Mouse (Mus musculus): Measurements from ENCODE around the gene Pgap3. TPM values are rescaled to one million over a fixed set of nuclear protein-coding genes. Genes with fewer than 3 reads are reported as not detected.

Pgap3 gene
- polyA plus RNA-seq, 1 experiment from 2014 or later: 9.4 TPM

- ATAC-seq (ENCODE audit: low FRiP score): no peak
- Histone ChIP-seq H3K4me2 (no peak overlapping the region), H3K4me3 (no peak overlapping the region), H3K9ac (no peak overlapping the region), H3K4me1 (replicated peaks) (peaks cover 9% of the 10 kb centered on the region), H3K9me3 (no peaks in the 10 kb centered on the region), H3K27ac (no peak overlapping the region), H3K36me3 (peaks cover 38% of the 10 kb centered on the region), H3K27me3 (no peaks in the 10 kb centered on the region)
- 90% methylated on average over 9 of the region's 9 CpGs for WGBS
These were observed 35.4 kb upstream of the Pgap3 start for GRCm38 (mm10) chr11:98435723-98436122.

DNA sequence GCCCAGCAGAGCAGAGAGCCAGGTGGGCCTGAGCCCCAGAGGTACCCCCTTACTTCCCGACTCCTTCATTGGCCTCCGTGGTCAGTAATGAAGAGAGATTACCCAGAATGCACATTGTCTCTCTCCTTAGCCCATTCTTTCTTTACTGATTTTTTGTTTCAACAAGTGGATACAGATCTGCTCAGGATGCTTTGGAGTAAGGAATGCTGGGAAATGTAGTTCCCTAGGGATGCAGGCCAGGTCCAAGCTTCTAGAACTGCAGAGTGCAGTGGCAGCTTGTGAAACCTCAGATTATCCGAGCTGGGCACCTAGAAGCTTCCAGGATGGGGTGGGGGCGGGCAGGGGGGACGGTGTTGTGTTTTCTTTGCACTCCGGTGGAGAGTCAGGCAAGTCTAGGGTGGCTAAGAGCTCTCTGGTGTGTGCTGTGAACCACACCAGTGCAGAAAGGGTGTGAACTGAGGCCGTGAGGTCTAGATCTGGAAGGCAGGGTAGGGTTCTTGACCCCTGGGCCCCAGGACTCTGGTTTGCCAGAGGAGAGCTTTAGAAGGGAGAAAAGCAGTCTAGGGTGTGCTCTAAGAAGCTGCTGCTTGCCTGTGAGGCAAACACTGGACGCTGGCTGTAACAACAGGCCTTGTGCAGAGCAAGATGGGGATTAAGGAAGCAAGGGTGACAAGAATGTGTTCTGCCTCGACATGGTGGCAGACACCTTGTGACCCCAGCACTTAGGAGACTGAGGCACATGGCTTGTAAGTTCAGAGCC, 31.6 kb upstream of the Pgap3 start:
- Histone ChIP-seq H3K4me2 (no peak overlapping the region), H3K27ac (no peak overlapping the region), H3K4me1 (replicated peaks) (no peaks in the 10 kb centered on the region), H3K9me3 (no peaks in the 10 kb centered on the region), H3K27me3 (no peaks in the 10 kb centered on the region), H3K36me3 (peaks cover 35% of the 10 kb centered on the region), H3K9ac (no peak overlapping the region), H3K4me3 (no peak overlapping the region)
- WGBS: 87% methylated on average over 9 of the region's 9 CpGs
- no peak for ATAC-seq (ENCODE audit: low FRiP score)

GRCm38 (mm10) chr11:98428436-98428835, 28.1 kb upstream of the Pgap3 start:
- H3K4me2 ChIP-seq: no peak overlapping the region
- 0 out of 2 replicates have a peak overlapping the region, but pooled peaks have one; percentile 24 for H3K9ac ChIP-seq
- 90% methylated on average over 5 of the region's 5 CpGs for WGBS
- no peak overlapping the region for H3K4me3 ChIP-seq
- ATAC-seq (ENCODE audit: low FRiP score): no peak
- H3K9me3 ChIP-seq: no peaks in the 10 kb centered on the region
- no peaks in the 10 kb centered on the region for H3K4me1 ChIP-seq (replicated peaks)
- no peak overlapping the region for H3K27ac ChIP-seq
- no peaks in the 10 kb centered on the region for H3K27me3 ChIP-seq
- H3K36me3 ChIP-seq: peaks cover 10% of the 10 kb centered on the region; the same call in 1 of the 2 replicates

- WGBS: 94% methylated on average over 7 of the region's 7 CpGs
- H3K4me3 ChIP-seq: no peak overlapping the region
- H3K9ac ChIP-seq: no peak overlapping the region
- no peak for ATAC-seq (ENCODE audit: low FRiP score)
- peaks cover 8% of the 10 kb centered on the region; the same call in 1 of the 2 replicates for H3K36me3 ChIP-seq
- H3K4me2 ChIP-seq: no peak overlapping the region
- no peaks in the 10 kb centered on the region for H3K27me3 ChIP-seq
- H3K27ac ChIP-seq: no peak overlapping the region
- H3K9me3 ChIP-seq: no peaks in the 10 kb centered on the region
- no peaks in the 10 kb centered on the region for H3K4me1 ChIP-seq (replicated peaks)
These were observed 26.3 kb upstream of the Pgap3 start for GRCm38 (mm10) chr11:98426592-98426991.

DNA sequence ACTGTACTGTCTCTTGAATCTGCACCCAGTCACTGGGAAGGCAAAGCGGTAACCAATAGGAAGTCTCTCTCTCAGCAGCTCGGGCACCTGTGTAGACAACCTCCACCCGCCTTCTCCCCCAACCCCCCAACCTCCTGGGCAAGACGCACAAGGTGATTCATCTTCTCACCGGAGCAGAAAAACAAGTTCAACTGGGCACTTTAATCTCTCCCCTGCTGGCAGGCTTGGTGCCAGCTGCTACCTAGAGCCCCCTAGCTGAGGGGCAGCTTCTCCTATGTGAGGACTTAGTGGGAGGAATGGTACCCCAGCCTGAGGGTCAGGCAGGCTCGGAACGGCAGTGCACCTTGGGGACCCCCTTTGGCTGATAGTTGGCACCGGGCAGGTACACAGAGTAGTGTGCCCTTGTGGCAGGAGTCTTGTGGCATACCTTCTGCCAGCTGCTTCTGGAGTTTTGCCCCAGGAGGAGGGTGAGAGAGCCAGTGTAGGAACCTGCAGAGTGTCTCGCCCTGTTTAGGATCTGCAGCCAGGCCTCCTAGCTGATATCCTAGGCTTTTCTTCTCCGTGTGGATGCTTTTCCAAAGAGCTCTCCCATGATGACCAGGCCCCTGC, 18.8 kb upstream of the Pgap3 start:
- Histone ChIP-seq H3K4me3 (no peak overlapping the region), H3K9me3 (no peaks in the 10 kb centered on the region), H3K9ac (no peak overlapping the region), H3K4me1 (replicated peaks) (peaks cover 4% of the 10 kb centered on the region), H3K27ac (no peak overlapping the region), H3K36me3 (0 out of 2 replicates have a peak, but pooled peaks cover 4% of the 10 kb centered on the region), H3K4me2 (no peak overlapping the region), H3K27me3 (peaks cover 10% of the 10 kb centered on the region)
- no peak for ATAC-seq (ENCODE audit: low FRiP score)
- 84% methylated on average over 10 of the region's 10 CpGs for WGBS

GRCm38 (mm10) chr11:98418273-98418672, 18.0 kb upstream of the Pgap3 start:
- WGBS: 73% methylated on average over 5 of the region's 6 CpGs
- H3K27ac ChIP-seq: no peak overlapping the region
- 0 out of 2 replicates have a peak, but pooled peaks cover under 1% of the 10 kb centered on the region for H3K36me3 ChIP-seq
- H3K4me1 ChIP-seq (replicated peaks): peaks cover 12% of the 10 kb centered on the region
- peaks cover 18% of the 10 kb centered on the region for H3K27me3 ChIP-seq
- H3K4me3 ChIP-seq: no peak overlapping the region
- no peaks in the 10 kb centered on the region for H3K9me3 ChIP-seq
- no peak overlapping the region for H3K4me2 ChIP-seq
- no peak for ATAC-seq (ENCODE audit: low FRiP score)
- no peak overlapping the region for H3K9ac ChIP-seq

- Histone ChIP-seq H3K4me3 (no peak overlapping the region), H3K9me3 (no peaks in the 10 kb centered on the region), H3K4me1 (replicated peaks) (peaks cover 24% of the 10 kb centered on the region), H3K27me3 (peaks cover 30% of the 10 kb centered on the region), H3K27ac (no peak overlapping the region), H3K4me2 (no peak overlapping the region), H3K9ac (no peak overlapping the region), H3K36me3 (no peaks in the 10 kb centered on the region)
- WGBS: 89% methylated on average over 1 of the region's 1 CpGs
- no peak for ATAC-seq (ENCODE audit: low FRiP score)
These were observed 16.8 kb upstream of the Pgap3 start for GRCm38 (mm10) chr11:98417074-98417473.

GRCm38 (mm10) chr11:98414162-98414561, 13.9 kb upstream of the Pgap3 start:
- peak overlapping the region; percentile 63; the same call in 1 of the 2 replicates for H3K4me3 ChIP-seq
- H3K27me3 ChIP-seq: peaks cover 56% of the 10 kb centered on the region
- no peak for ATAC-seq (ENCODE audit: low FRiP score)
- no peaks in the 10 kb centered on the region for H3K36me3 ChIP-seq
- WGBS: 18% methylated on average over 2 of the region's 2 CpGs
- H3K27ac ChIP-seq: no peak overlapping the region
- H3K9ac ChIP-seq: 0 out of 2 replicates have a peak overlapping the region, but pooled peaks have one; percentile 39
- H3K9me3 ChIP-seq: no peaks in the 10 kb centered on the region
- peaks cover 30% of the 10 kb centered on the region for H3K4me1 ChIP-seq (replicated peaks)
- peak overlapping the region; percentile 97 for H3K4me2 ChIP-seq

- WGBS: 16% methylated on average over 7 of the region's 7 CpGs
- Histone ChIP-seq H3K36me3 (no peaks in the 10 kb centered on the region), H3K4me3 (peak overlapping the region; percentile 63), H3K9me3 (no peaks in the 10 kb centered on the region), H3K9ac (peak overlapping the region; percentile 24; the same call in 1 of the 2 replicates), H3K4me2 (peak overlapping the region; percentile 97), H3K27ac (no peak overlapping the region), H3K4me1 (replicated peaks) (peaks cover 35% of the 10 kb centered on the region), H3K27me3 (peaks cover 56% of the 10 kb centered on the region)
- no peak for ATAC-seq (ENCODE audit: low FRiP score)
These were observed 13.4 kb upstream of the Pgap3 start for GRCm38 (mm10) chr11:98413731-98414130.

GRCm38 (mm10) chr11:98412797-98413301, 12.6 kb upstream of the Pgap3 start:
- ATAC-seq (ENCODE audit: low FRiP score): peak; percentile 69
- peak overlapping the region; percentile 63 for H3K4me3 ChIP-seq
- H3K27ac ChIP-seq: peak overlapping the region; percentile 84

DNA sequence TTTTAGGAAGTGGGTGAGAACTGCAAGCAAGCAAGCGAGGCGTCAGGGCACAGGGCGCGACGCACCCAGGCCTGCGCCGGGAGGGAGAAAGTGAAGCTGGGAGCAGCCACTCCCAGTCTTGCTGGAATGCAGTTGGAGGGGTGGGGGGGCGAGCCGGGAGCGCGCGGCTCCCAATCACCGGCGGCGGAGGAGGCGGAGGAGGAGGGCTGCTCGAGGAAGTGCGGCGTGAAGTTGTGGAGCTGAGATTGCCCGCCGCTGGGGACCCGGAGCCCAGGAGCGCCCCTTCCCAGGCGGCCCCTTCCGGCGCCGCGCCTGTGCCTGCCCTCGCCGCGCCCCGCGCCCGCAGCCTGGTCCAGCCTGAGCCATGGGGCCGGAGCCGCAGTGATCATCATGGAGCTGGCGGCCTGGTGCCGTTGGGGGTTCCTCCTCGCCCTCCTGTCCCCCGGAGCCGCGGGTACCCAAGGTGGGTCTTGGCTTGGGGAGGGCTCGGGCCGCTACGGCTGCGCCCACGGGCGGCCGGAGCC, 12.0 kb upstream of the Pgap3 start, which contains the start of gene Erbb2:
TSS of gene Erbb2 (plus strand) at position 198 of the 524 bp plus-strand sequence.
- under 1% methylated on average over 47 of the region's 49 CpGs for WGBS
- Histone ChIP-seq H3K27ac (peak within 1 kb of the TSS; percentile 84), H3K4me1 (replicated peaks) (peaks cover 35% of the 10 kb centered on the region), H3K27me3 (peaks cover 56% of the 10 kb centered on the region), H3K9ac (peak within 1 kb of the TSS; percentile 83), H3K36me3 (no peaks in the 10 kb centered on the region), H3K9me3 (no peaks in the 10 kb centered on the region), H3K4me3 (peak within 1 kb of the TSS; percentile 63), H3K4me2 (peak within 1 kb of the TSS; percentile 97)
- 0 out of 2 replicates have a peak, but pooled peaks have one; percentile 29 for ATAC-seq (ENCODE audit: low FRiP score)

More at GRCm38 (mm10) chr11:98412797-98413301, 12.6 kb upstream of the Pgap3 start:
- Histone ChIP-seq H3K36me3 (no peaks in the 10 kb centered on the region), H3K4me1 (replicated peaks) (peaks cover 35% of the 10 kb centered on the region), H3K9ac (peak overlapping the region; percentile 83), H3K27me3 (peaks cover 56% of the 10 kb centered on the region), H3K9me3 (no peaks in the 10 kb centered on the region), H3K4me2 (peak overlapping the region; percentile 97)
- WGBS: under 1% methylated on average over 40 of the region's 40 CpGs

- Histone ChIP-seq H3K4me1 (replicated peaks) (peaks cover 34% of the 10 kb centered on the region), H3K4me2 (no peak overlapping the region), H3K9ac (0 out of 2 replicates have a peak overlapping the region, but pooled peaks have one; percentile 43), H3K4me3 (no peak overlapping the region), H3K27me3 (peaks cover 50% of the 10 kb centered on the region), H3K27ac (peak overlapping the region; percentile 52; the same call in 1 of the 2 replicates), H3K9me3 (no peaks in the 10 kb centered on the region), H3K36me3 (no peaks in the 10 kb centered on the region)
- peak; percentile 70 for ATAC-seq (ENCODE audit: low FRiP score)
- WGBS: 0% methylated on average over 9 of the region's 10 CpGs
These were observed 9.1 kb upstream of the Pgap3 start for GRCm38 (mm10) chr11:98409341-98409822.

All from hindbrain, embryonic 13.5 days (tissue).